Mouse (Mus musculus) kidney, embryonic 14.5 days (tissue): ENCODE data around the gene Acer3. TPM values are rescaled to one million over a fixed set of nuclear protein-coding genes. Genes with fewer than 3 reads are reported as not detected.
A peak's percentile ranks its signal among the peaks of the same experiment; 100 is the strongest.

Experiments used
- ATAC-seq: fragments of 200-750 bp; cut with Nextera tagmentation; 2 replicates; pipeline ENCODE4 v1.8.0; 2017; ENCODE audit warnings: moderate number of reproducible peaks, mild to moderate bottlenecking, moderate TSS enrichment, moderate library complexity; ENCODE audit not compliant: low FRiP score, low TSS enrichment
- H3K27ac ChIP-seq: fragments of 300-500 bp; sonication (generic); 2 replicates; pipeline ENCODE4 v1.5.1; 2014; ENCODE audit warnings: low read depth, mild to moderate bottlenecking, low read length, moderate library complexity, mixed read lengths
- H3K27me3 ChIP-seq: fragments of 300-500 bp; sonication (generic); 2 replicates; pipeline ENCODE4 v1.6.1; 2014; ENCODE audit warnings: mild to moderate bottlenecking, low read length; ENCODE audit not compliant: control insufficient read depth, insufficient read depth
- H3K36me3 ChIP-seq: fragments of 300-500 bp; sonication (generic); 2 replicates; pipeline ENCODE4 v1.6.1; 2014; ENCODE audit warnings: low read length, mixed read lengths; ENCODE audit not compliant: control insufficient read depth, insufficient read depth
- H3K4me1 ChIP-seq: fragments of 300-500 bp; sonication (generic); 2 replicates; pipeline ENCODE4 v1.6.1; 2014; ENCODE audit warnings: low read length, mixed read lengths; ENCODE audit not compliant: control insufficient read depth, insufficient read depth
- H3K4me2 ChIP-seq: fragments of 300-500 bp; sonication (generic); replicated peaks from 2 replicates; pipeline ENCODE4 v1.6.1; 2014; ENCODE audit warnings: low read depth, mild to moderate bottlenecking, low read length
- H3K4me3 ChIP-seq: fragments of 300-500 bp; sonication (generic); 2 replicates; pipeline ENCODE4 v1.5.1; 2014; ENCODE audit warnings: mild to moderate bottlenecking, low read length
- H3K9ac ChIP-seq: fragments of 300-500 bp; sonication (generic); 2 replicates; pipeline ENCODE4 v1.6.1; 2014; ENCODE audit warnings: low read depth, mild to moderate bottlenecking, low read length, moderate library complexity
- H3K9me3 ChIP-seq: fragments of 300-500 bp; sonication (generic); 2 replicates; pipeline ENCODE4 v1.6.1; 2016; ENCODE audit warnings: low read length; ENCODE audit not compliant: control insufficient read depth
- WGBS: fragments of 180-500 bp; shearing (Covaris S2); extraction: QIAGEN DNeasy Blood & Tissue Kit; methylation state at CpG from one replicate; pipeline ENCODE4 v1.1.7; 2014; 5-methylcytosine and 5-hydroxymethylcytosine counted together
- polyA plus RNA-seq: library from polyadenylated mRNA; unstranded; fragments of >200 nt; fragmentation: Nextera tagmentation; extraction: Ambion mirVana; gene quantifications from 2 replicates; pipeline ENCODE4 v1.2.1, GENCODE M21; 2014

Acer3 gene
- polyA plus RNA-seq: 25.6 and 27.4 TPM in 2 replicates

GRCm38 (mm10) chr7:98321083-98321482, at the start of gene Acer3:
Gene Acer3 (minus strand): TSS chr7:98321208.
- Histone ChIP-seq H3K27me3 (no peaks in the 10 kb centered on the region), H3K27ac (no peak within 1 kb of the TSS), H3K36me3 (no peaks in the 10 kb centered on the region), H3K4me2 (no peak within 1 kb of the TSS), H3K9me3 (no peaks in the 10 kb centered on the region), H3K9ac (no peak within 1 kb of the TSS), H3K4me3 (no peak within 1 kb of the TSS), H3K4me1 (0 out of 2 replicates have a peak, but pooled peaks cover 3% of the 10 kb centered on the region)
- 87% methylated on average over 2 of the region's 2 CpGs for WGBS
- no peak for ATAC-seq

- Histone ChIP-seq H3K4me1 (no peaks in the 10 kb centered on the region), H3K36me3 (no peaks in the 10 kb centered on the region), H3K4me2 (no peak overlapping the region), H3K9me3 (no peaks in the 10 kb centered on the region), H3K4me3 (no peak overlapping the region), H3K27ac (no peak overlapping the region), H3K27me3 (no peaks in the 10 kb centered on the region), H3K9ac (no peak overlapping the region)
- ATAC-seq: no peak
- 62% methylated on average over 10 of the region's 10 CpGs for WGBS
Measured at GRCm38 (mm10) chr7:98369762-98370369, 48.9 kb upstream of the Acer3 start.

DNA sequence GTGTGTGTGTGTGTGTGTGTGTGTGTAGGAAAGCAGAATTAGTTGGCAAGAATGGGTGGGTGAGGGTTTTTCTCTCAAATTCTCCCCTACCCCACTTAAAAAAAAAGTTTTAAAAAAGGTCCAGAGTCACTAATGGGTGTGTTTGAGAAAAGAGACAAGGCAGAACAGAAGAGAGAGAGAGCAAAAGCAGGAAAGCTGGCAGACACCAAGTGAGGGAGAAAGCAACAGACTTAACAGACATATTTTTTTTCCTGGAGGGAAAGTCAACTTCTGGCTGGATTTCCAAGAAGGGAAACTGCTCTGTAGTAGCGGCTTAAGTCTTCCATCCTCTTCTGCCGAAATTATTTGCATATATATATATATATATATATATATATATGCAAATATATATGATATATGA, 40.7 kb upstream of the Acer3 start:
- H3K4me2 ChIP-seq: peak overlapping the region; percentile 79
- H3K9ac ChIP-seq: peak overlapping the region; percentile 29; the same call in 1 of the 2 replicates

DNA sequence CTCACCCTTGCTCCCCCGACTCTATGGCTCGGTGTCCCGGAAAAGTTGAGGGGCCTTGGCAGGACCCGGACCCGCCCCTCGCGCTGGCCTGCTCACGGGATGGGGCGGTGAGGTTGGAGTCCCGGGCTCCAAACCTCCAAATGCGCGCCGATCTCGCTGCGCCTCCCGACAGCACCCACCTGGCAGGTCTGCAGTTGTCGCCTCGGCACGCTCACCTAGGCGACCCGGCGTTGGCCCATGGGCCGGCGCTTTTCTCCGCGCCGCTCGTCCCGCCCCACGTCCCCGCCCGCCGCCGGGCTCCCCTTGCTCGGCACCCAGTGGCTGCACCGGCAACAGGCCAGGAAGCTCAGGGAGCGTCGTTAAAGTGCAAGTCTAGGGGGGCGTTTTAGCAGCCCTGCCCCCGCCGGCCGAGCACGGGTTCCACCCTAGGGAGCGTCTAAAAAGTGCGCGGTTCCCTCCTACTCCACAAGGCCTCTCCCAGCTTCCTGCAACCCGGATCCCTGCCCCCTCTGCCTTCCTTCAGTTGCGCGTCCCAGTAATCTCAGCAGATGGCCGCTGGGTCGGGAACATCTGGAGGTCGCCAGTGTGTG, 40.1 kb upstream of the Acer3 start, which contains the start of gene Tsku:
TSS of gene Tsku (minus strand) at position 266 of the 590 bp plus-strand sequence.
- Histone ChIP-seq H3K4me2 (peak within 1 kb of the TSS; percentile 79), H3K4me1 (peaks cover 23% of the 10 kb centered on the region)
- under 1% methylated on average over 52 of the region's 52 CpGs for WGBS

More for the DNA sequence above, 40.7 kb upstream of the Acer3 start:
- Histone ChIP-seq H3K36me3 (no peaks in the 10 kb centered on the region), H3K27ac (peak overlapping the region; percentile 62; the same call in 1 of the 2 replicates), H3K27me3 (no peaks in the 10 kb centered on the region), H3K4me1 (peaks cover 20% of the 10 kb centered on the region; the same call in 1 of the 2 replicates), H3K9me3 (no peaks in the 10 kb centered on the region), H3K4me3 (peak overlapping the region; percentile 64)
- ATAC-seq: no peak
- 31% methylated on average over 2 of the region's 2 CpGs for WGBS

DNA sequence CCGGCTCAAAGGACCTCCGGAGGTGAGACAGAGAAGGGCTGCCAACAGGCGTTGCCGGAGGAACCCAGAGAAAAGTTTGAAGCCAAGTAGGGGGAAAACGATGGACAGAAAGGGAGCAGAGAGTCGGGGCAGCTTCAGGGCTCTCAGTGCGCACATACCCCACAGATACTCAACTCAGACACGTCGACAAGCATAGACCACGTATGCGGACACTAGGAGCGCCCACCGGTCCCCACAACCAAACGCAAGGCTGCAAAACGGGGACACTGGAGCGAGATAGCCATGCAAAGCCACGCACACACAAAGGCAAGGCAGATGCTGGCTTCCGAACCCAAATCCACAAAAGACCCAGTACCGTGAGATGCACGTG, 39.6 kb upstream of the Acer3 start:
- peak; percentile 20 for ATAC-seq
- H3K27ac ChIP-seq: peak overlapping the region; percentile 18; the same call in 1 of the 2 replicates
- no peaks in the 10 kb centered on the region for H3K36me3 ChIP-seq
- peak overlapping the region; percentile 79 for H3K4me2 ChIP-seq
- H3K27me3 ChIP-seq: no peaks in the 10 kb centered on the region
- H3K4me1 ChIP-seq: peaks cover 28% of the 10 kb centered on the region
- peak overlapping the region; percentile 76 for H3K9ac ChIP-seq
- H3K9me3 ChIP-seq: no peaks in the 10 kb centered on the region
- H3K4me3 ChIP-seq: peak overlapping the region; percentile 64
- WGBS: under 1% methylated on average over 20 of the region's 20 CpGs

More for the DNA sequence above, 40.1 kb upstream of the Acer3 start, which contains the start of gene Tsku:
- H3K9ac ChIP-seq: peak within 1 kb of the TSS; percentile 76
- no peaks in the 10 kb centered on the region for H3K27me3 ChIP-seq
- peak; percentile 96 for ATAC-seq
- H3K36me3 ChIP-seq: no peaks in the 10 kb centered on the region
- peak within 1 kb of the TSS; percentile 64 for H3K4me3 ChIP-seq
- no peaks in the 10 kb centered on the region for H3K9me3 ChIP-seq
- peak within 1 kb of the TSS; percentile 62; the same call in 1 of the 2 replicates for H3K27ac ChIP-seq

- Histone ChIP-seq H3K4me1 (peaks cover 33% of the 10 kb centered on the region), H3K4me2 (peak overlapping the region; percentile 79), H3K27ac (peak overlapping the region; percentile 18; the same call in 1 of the 2 replicates), H3K27me3 (no peaks in the 10 kb centered on the region), H3K9me3 (no peaks in the 10 kb centered on the region), H3K36me3 (no peaks in the 10 kb centered on the region), H3K9ac (peak overlapping the region; percentile 76), H3K4me3 (peak overlapping the region; percentile 64)
- ATAC-seq: peak; percentile 80
- under 1% methylated on average over 33 of the region's 33 CpGs for WGBS
Measured at GRCm38 (mm10) chr7:98359951-98360620, 39.1 kb upstream of the Acer3 start.

- Histone ChIP-seq H3K9me3 (no peaks in the 10 kb centered on the region), H3K27ac (no peak overlapping the region), H3K4me3 (no peak overlapping the region), H3K4me2 (no peak overlapping the region), H3K4me1 (peaks cover 45% of the 10 kb centered on the region), H3K9ac (no peak overlapping the region), H3K36me3 (no peaks in the 10 kb centered on the region), H3K27me3 (no peaks in the 10 kb centered on the region)
- no peak for ATAC-seq
- WGBS: 68% methylated on average over 1 of the region's 1 CpGs
Measured at GRCm38 (mm10) chr7:98358016-98358415, 37.0 kb upstream of the Acer3 start.

DNA sequence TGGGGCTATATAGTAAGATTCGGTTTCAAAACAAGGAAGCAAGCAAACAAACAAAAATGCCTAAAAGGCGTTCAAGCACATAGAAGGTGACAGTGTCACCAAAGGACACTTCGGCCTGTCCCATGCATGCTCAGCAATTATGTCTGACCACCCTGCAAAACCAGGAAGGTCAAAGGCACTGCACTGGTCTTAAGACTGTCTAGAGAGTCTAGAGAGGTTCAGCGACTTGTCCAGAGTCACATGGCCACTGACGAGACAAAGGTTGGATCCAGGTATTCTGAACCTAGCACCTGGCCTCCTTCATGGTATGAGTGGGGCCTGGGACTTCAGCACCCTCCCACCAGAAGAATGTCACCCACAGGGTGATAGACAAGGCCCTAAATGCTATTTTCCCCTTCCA, 36.3 kb upstream of the Acer3 start:
- no peak overlapping the region for H3K9ac ChIP-seq
- no peak overlapping the region for H3K4me2 ChIP-seq
- peaks cover 43% of the 10 kb centered on the region for H3K4me1 ChIP-seq
- peaks cover 6% of the 10 kb centered on the region; the same call in 1 of the 2 replicates for H3K36me3 ChIP-seq
- no peaks in the 10 kb centered on the region for H3K27me3 ChIP-seq
- 70% methylated on average over 5 of the region's 5 CpGs for WGBS
- no peak for ATAC-seq
- no peaks in the 10 kb centered on the region for H3K9me3 ChIP-seq
- no peak overlapping the region for H3K27ac ChIP-seq
- no peak overlapping the region for H3K4me3 ChIP-seq
